Mouse (Mus musculus) bone marrow macrophage, adult 2 months (primary cell): Measurements from ENCODE around the gene Tfap2b.

Source experiments
- CTCF ChIP-seq: IDR thresholded peaks from 2 replicates; pipeline ENCODE4 v1.5.1; 2012; ENCODE audit warnings: low read depth, mild to moderate bottlenecking, low read length, moderate library complexity
- POLR2A ChIP-seq: IDR thresholded peaks from 2 replicates; pipeline ENCODE4 v1.6.1; 2012; ENCODE audit warnings: mild to moderate bottlenecking, low read depth, low read length, borderline replicate concordance

DNA sequence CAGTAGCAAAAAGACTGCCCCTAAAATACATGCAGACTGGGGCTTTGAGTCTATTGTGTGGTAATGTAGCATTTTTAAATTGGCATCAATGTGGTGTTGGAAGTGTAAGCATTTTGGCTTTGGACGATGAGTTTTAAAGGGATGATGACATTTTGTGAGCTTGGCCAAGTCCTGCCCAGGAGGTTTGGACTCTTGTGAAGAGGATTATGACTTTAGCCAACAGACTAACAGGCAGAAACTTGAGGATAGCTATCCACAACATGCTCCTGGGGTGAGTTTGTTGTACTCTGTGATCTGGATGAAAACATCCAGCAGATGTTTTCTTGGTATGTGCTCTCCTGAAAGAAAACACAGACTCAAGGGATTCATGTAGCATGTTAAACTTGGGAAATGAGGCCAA lies 60.9 kb downstream of the Tfap2b start:
- TF ChIP-seq POLR2A, result no peak
- no peak for TF ChIP-seq CTCF
